Mouse (Mus musculus) hindbrain, embryonic 13.5 days (tissue): ENCODE results near the gene Cog4. TPM values are rescaled to one million over a fixed set of nuclear protein-coding genes. Genes with fewer than 3 reads are reported as not detected.
"Not testable (repeated sequence)": the region's sequence is repeated elsewhere in the genome, so short reads cannot be mapped to it uniquely, and the experiment has no call there.

Experiments used
- ATAC-seq: fragments of 200-750 bp; cut with Nextera tagmentation; 2 replicates; pipeline ENCODE4 v1.8.0; 2017; ENCODE audit warnings: moderate TSS enrichment; ENCODE audit not compliant: low FRiP score
- H3K27ac ChIP-seq: fragments of 300-500 bp; sonication (generic); 2 replicates; pipeline ENCODE4 v1.5.1; 2015; ENCODE audit warnings: inconsistent platforms, mild to moderate bottlenecking, moderate library complexity
- H3K27me3 ChIP-seq: fragments of 300-500 bp; sonication (generic); 2 replicates; pipeline ENCODE4 v1.6.1; 2015; ENCODE audit warnings: mild to moderate bottlenecking, inconsistent platforms
- H3K36me3 ChIP-seq: fragments of 300-500 bp; sonication (generic); 2 replicates; pipeline ENCODE4 v1.6.1; 2015; ENCODE audit warnings: mild to moderate bottlenecking, inconsistent platforms
- H3K4me1 ChIP-seq: fragments of 300-500 bp; sonication (generic); replicated peaks from 2 replicates; pipeline ENCODE4 v1.6.1; 2015; ENCODE audit warnings: inconsistent platforms
- H3K4me2 ChIP-seq: fragments of 300-500 bp; sonication (generic); 2 replicates; pipeline ENCODE4 v1.6.1; 2015; ENCODE audit warnings: inconsistent platforms, mild to moderate bottlenecking, moderate library complexity
- H3K4me3 ChIP-seq: fragments of 300-500 bp; sonication (generic); 2 replicates; pipeline ENCODE4 v1.5.1; 2015; ENCODE audit warnings: mild to moderate bottlenecking, inconsistent platforms
- H3K9ac ChIP-seq: fragments of 300-500 bp; sonication (generic); 2 replicates; pipeline ENCODE4 v1.6.1; 2015; ENCODE audit warnings: mild to moderate bottlenecking, inconsistent platforms
- H3K9me3 ChIP-seq: fragments of 300-500 bp; sonication (generic); 2 replicates; pipeline ENCODE4 v1.6.1; 2016; ENCODE audit warnings: inconsistent platforms
- WGBS: fragments of 180-500 bp; shearing (Covaris S2); methylation state at CpG from one replicate; pipeline ENCODE4 v1.1.7; 2015; 5-methylcytosine and 5-hydroxymethylcytosine counted together
- polyA plus RNA-seq: library from polyadenylated mRNA; unstranded; fragments of >200 nt; fragmentation: Nextera tagmentation; extraction: Ambion mirVana; gene quantifications from 2 replicates; pipeline ENCODE4 v1.2.1, GENCODE M21; 2015

Cog4 gene
- polyA plus RNA-seq, 1 experiment from 2014 or later = 71.9 TPM

DNA sequence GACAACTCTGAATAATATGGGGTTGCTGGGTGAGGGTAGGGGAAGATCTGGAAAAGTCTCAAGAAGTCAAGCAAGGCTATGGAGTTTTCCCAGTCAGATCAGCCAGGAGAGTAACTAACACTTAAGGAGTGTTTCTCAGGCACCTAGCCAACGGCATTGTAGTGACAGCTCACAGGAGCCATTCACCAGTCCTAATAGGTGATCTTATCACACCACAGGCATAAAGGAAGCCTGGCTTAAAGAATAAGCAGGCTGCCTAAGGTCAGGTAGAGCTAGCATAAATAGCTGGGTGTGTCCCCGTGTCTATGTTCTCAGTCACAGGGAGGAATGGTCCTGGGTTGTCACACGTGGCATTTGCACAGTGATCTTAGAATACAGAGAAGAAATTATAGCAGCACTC lies 54.7 kb downstream of the Cog4 start:
- Histone ChIP-seq H3K27me3 (no peaks in the 10 kb centered on the region), H3K36me3 (peaks cover 11% of the 10 kb centered on the region; the same call in 1 of the 2 replicates), H3K4me1 (peaks cover 5% of the 10 kb centered on the region), H3K27ac (no peak overlapping the region), H3K4me3 (no peak overlapping the region), H3K9ac (no peak overlapping the region), H3K4me2 (no peak overlapping the region), H3K9me3 (no peaks in the 10 kb centered on the region)
- no peak for ATAC-seq
- 88% methylated on average over 3 of the region's 3 CpGs for WGBS

DNA sequence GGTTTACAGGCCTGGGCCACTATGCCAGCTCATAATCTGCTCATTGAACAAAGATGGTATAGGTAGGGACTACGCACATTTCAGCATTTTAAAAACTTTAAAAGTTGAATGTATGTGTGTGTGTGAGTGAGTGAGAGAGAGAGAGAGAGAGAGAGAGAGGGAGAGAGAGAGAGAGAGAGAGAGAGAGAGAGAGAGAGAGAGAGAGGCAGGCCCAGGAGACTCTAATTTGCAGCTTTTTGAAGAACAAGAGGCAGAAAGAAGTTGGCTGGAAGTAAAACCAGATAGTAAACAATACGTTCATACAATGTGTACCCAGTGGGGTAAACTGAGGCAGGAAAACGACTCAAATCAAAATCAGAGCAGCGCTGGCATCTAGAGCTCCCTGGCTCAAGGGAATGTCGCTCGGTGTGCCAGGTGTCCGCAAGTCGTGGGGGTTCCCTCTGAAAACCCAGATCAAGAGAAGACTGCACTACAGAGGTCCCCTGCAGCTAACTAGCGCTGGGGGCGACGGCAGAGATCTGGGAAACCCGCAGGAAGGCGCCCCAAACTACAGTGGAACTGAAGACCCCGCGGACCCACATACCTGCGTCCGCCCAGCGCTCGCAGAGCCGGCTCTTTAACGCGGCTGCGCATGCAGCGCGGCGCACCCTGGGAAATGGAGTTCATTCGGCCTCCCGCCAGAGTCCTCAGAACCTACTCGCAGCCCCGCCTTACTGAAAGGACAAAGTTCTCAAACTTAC lies 55.6 kb downstream of the Cog4 start, which contains the start of gene Fuk:
Gene Fuk, minus strand, starts transcription at position 650 of the 740 bp plus-strand sequence.
- no peaks in the 10 kb centered on the region for H3K27me3 ChIP-seq
- peak within 1 kb of the TSS; percentile 83 for H3K9ac ChIP-seq
- no peaks in the 10 kb centered on the region for H3K9me3 ChIP-seq
- 4% methylated on average over 30 of the region's 30 CpGs for WGBS
- H3K4me3 ChIP-seq = peak within 1 kb of the TSS; percentile 57
- H3K27ac ChIP-seq = no peak within 1 kb of the TSS
- H3K4me2 ChIP-seq = peak within 1 kb of the TSS; percentile 56
- H3K36me3 ChIP-seq = peaks cover 11% of the 10 kb centered on the region; the same call in 1 of the 2 replicates
- ATAC-seq = peak; percentile 95
- H3K4me1 ChIP-seq = peaks cover 5% of the 10 kb centered on the region

- H3K9ac ChIP-seq = no peak overlapping the region
- no peak overlapping the region for H3K27ac ChIP-seq
- 60% methylated on average over 2 of the region's 2 CpGs for WGBS
- no peaks in the 10 kb centered on the region for H3K9me3 ChIP-seq
- H3K27me3 ChIP-seq = no peaks in the 10 kb centered on the region
- peaks cover 11% of the 10 kb centered on the region; the same call in 1 of the 2 replicates for H3K36me3 ChIP-seq
- H3K4me2 ChIP-seq = peak overlapping the region; percentile 56
- peak overlapping the region; percentile 57 for H3K4me3 ChIP-seq
- 0 out of 2 replicates have a peak, but pooled peaks have one; percentile 36 for ATAC-seq
- peaks cover 5% of the 10 kb centered on the region for H3K4me1 ChIP-seq
Measured at GRCm38 (mm10) chr8:110902579-110902965, 56.2 kb downstream of the Cog4 start.

- no peak for ATAC-seq
- Histone ChIP-seq H3K4me3 (no peak overlapping the region), H3K9me3 (no peaks in the 10 kb centered on the region), H3K36me3 (no peaks in the 10 kb centered on the region), H3K4me2 (no peak overlapping the region), H3K27ac (no peak overlapping the region), H3K27me3 (no peaks in the 10 kb centered on the region), H3K4me1 (peaks cover 5% of the 10 kb centered on the region), H3K9ac (no peak overlapping the region)
- WGBS = 86% methylated on average over 6 of the region's 6 CpGs
Measured at GRCm38 (mm10) chr8:110905404-110905803, 59.0 kb downstream of the Cog4 start.

GRCm38 (mm10) chr8:110906682-110907081 lies 60.3 kb downstream of the Cog4 start:
- Histone ChIP-seq H3K4me1 (peaks cover 2% of the 10 kb centered on the region), H3K9me3 (no peaks in the 10 kb centered on the region), H3K27ac (no peak overlapping the region), H3K4me3 (no peak overlapping the region), H3K36me3 (no peaks in the 10 kb centered on the region), H3K27me3 (no peaks in the 10 kb centered on the region), H3K9ac (no peak overlapping the region), H3K4me2 (no peak overlapping the region)
- 92% methylated on average over 1 of the region's 1 CpGs for WGBS
- no peak for ATAC-seq

DNA sequence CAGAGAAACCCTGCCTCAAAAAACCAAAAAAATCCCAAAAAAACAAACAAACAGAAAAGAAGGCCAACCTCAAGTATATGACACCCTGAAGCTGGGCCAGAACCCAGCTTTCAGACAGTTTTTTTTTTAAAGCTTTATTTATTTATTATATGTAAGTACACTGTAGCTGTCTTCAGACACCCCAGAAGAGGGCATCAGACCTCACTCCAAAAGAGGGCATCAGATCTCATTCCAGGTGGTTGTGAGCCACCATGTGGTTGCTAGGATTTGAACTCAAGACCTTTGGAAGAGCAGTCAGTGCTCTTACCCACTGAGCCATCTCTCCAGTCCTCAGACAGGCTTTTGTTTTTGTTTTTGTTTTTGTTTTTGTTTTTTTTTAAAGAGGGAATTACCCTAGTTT lies 63.5 kb downstream of the Cog4 start:
- H3K4me3 ChIP-seq, H3K9ac ChIP-seq, ATAC-seq, H3K36me3 ChIP-seq, H3K27me3 ChIP-seq, H3K27ac ChIP-seq, H3K9me3 ChIP-seq, H3K4me2 ChIP-seq, H3K4me1 ChIP-seq: not testable (repeated sequence)

DNA sequence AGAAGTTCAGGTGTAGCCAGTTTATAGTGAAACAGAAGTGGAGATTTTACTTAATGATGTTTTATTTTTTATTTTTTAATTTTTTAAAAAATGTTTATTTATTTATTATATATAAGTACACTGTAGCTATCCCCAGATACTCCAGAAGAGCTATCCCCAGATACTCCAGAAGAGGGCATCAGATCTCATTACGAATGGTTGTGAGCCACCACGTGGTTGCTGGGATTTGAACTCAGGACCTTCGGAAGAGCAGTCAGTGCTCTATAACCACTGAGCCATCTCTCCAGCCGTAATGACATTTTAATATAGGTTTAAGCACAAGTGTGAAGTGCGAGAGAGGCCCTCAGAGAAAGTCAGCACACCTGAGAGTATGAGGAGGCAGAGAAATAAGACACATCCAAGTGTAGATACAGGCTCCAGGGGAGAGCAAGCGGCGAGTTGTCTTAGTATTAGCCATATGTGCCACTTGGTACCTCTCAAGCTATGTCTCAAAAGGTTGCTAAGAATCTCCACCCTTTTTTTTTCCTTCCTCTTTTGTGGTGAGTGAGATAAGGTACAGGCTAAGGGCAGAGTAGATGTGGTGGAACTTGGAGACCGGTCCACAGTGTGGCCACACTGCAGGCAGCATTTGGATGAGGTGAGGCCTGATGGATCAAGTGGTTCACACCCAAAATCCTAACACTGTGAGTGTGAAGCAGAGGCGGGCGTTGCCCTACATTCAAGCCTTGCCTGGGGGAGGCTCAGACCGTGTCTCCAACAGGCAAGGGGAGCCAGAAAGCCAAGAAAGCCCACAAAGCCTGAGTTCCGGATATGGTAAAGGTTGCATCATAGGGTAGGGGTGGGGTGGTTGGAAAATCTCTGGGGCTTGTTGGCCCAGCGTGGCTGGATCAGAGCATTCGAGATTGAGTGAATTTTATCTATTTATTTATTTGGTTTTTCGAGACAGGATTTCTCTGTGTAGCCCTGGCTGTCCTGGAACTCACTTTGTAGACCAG lies 65.5 kb downstream of the Cog4 start:
- Histone ChIP-seq H3K4me3 (no peak overlapping the region), H3K4me2 (no peak overlapping the region), H3K9me3 (no peaks in the 10 kb centered on the region), H3K27ac (no peak overlapping the region), H3K4me1 (no peaks in the 10 kb centered on the region), H3K36me3 (no peaks in the 10 kb centered on the region), H3K27me3 (no peaks in the 10 kb centered on the region), H3K9ac (no peak overlapping the region)
- ATAC-seq = no peak
- WGBS = 88% methylated on average over 15 of the region's 15 CpGs

DNA sequence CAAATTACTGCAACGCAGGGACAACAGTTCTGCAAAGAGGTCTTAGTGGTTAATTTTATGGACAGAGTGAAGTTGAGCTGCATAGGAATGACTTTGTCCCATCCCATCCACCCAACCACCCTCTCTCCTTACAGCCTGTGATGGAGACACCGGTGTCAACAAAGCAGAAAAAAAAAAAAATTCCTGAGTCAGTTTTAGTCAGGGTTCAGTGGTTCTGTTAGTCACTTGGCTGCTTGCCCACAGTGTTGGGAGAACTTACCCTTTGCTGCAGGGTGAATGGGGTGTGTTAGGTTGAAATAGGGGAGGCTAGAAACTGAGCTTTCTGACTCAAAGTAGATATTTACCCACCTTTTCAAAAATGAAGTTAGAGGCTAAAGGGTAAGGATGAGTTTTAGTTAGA lies 71.0 kb downstream of the Cog4 start:
- Histone ChIP-seq H3K4me3 (no peak overlapping the region), H3K4me1 (peaks cover 29% of the 10 kb centered on the region), H3K27ac (no peak overlapping the region), H3K9ac (no peak overlapping the region), H3K27me3 (no peaks in the 10 kb centered on the region), H3K36me3 (no peaks in the 10 kb centered on the region), H3K4me2 (no peak overlapping the region), H3K9me3 (no peaks in the 10 kb centered on the region)
- no peak for ATAC-seq
- 58% methylated on average over 2 of the region's 2 CpGs for WGBS

DNA sequence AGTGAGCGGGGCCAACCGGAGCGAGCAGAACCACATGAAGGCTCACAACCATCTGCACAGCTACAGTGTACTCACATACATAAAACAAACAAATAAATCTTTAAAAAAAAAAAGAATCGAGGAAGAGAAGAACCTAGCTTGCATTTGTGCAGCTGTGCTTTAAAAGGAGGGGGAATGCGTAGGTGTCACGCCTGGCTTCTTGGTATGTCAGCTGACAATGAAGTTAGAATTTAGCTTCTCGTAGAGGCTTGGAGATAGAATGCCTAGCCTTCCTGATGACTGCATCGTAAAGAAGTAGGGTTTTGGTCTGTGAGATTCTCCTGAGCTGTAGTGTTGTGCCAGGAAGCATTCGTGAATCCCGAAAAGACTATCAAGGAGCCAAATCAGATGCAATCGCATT lies 71.6 kb downstream of the Cog4 start:
- Histone ChIP-seq H3K36me3 (no peaks in the 10 kb centered on the region), H3K27me3 (no peaks in the 10 kb centered on the region), H3K27ac (no peak overlapping the region), H3K9me3 (no peaks in the 10 kb centered on the region), H3K4me2 (no peak overlapping the region), H3K9ac (no peak overlapping the region), H3K4me1 (peaks cover 31% of the 10 kb centered on the region), H3K4me3 (no peak overlapping the region)
- ATAC-seq = no peak
- WGBS = 80% methylated on average over 11 of the region's 11 CpGs

- Histone ChIP-seq H3K4me2 (no peak overlapping the region), H3K9me3 (no peaks in the 10 kb centered on the region), H3K9ac (no peak overlapping the region), H3K27me3 (no peaks in the 10 kb centered on the region), H3K4me3 (no peak overlapping the region), H3K27ac (no peak overlapping the region), H3K36me3 (no peaks in the 10 kb centered on the region), H3K4me1 (peaks cover 31% of the 10 kb centered on the region)
- ATAC-seq = no peak
- WGBS = 59% methylated on average over 8 of the region's 8 CpGs
Measured at GRCm38 (mm10) chr8:110918460-110918859, 72.1 kb downstream of the Cog4 start.

DNA sequence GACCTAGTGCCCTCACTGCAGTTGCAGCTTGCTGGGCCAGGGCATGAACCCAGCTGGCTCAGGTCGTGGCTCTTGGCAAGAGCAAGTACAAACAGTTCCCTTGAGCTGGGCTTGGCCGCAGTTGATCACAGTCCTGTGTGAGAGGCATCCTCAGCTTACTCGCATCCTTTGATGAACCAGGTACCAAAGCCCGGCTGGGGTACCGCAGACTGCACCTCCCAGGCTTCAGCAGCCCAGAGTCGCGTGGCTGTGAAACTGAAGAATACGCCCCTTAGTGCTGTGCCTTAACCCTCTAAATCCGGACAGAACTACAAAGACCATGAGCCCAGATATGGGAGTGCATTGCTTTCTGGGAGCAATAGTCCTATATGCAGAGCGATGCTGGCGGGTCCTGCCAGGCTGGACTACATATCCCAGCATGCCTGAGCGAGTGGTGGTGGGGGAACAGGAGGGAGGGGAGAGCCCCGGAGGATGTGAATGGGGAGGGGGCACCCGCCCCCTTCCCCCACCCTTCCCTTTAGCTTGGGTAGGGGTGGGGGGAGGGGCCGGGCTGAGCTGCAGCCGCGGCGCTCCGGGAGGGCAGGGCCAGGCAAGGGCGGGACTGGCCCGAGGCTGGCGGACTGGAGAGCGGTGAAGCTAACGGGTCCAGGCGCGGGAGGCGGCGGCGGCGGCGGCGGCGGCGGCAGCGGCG lies 73.1 kb downstream of the Cog4 start, which contains the start of gene St3gal2:
Gene St3gal2, plus strand, starts transcription at position 582 of the 691 bp plus-strand sequence.
- ATAC-seq = peak; percentile 99
- Histone ChIP-seq H3K4me2 (peak within 1 kb of the TSS; percentile 95), H3K4me1 (peaks cover 31% of the 10 kb centered on the region), H3K9me3 (no peaks in the 10 kb centered on the region), H3K27ac (peak within 1 kb of the TSS; percentile 86), H3K27me3 (no peaks in the 10 kb centered on the region), H3K4me3 (peak within 1 kb of the TSS; percentile 82), H3K9ac (peak within 1 kb of the TSS; percentile 94), H3K36me3 (no peaks in the 10 kb centered on the region)
- WGBS = under 1% methylated on average over 29 of the region's 36 CpGs
